Mouse (Mus musculus) gastrocnemius, postnatal 14 days (tissue): Measurements from ENCODE around the gene Tmbim6. TPM values are rescaled to one million over a fixed set of nuclear protein-coding genes. Genes with fewer than 3 reads are reported as not detected.
"Not testable (repeated sequence)": the region's sequence is repeated elsewhere in the genome, so short reads cannot be mapped to it uniquely, and the experiment has no call there.

ENCODE experiments used
- DNase-seq: peaks from one replicate; pipeline ENCODE4 v3.0.0; 2021; ENCODE audit warnings: mixed read lengths
- intact Hi-C: fragments of 180-260 bp; cut with DNase I; formaldehyde crosslinking; loops from one replicate; pipeline ENCODE4 v1.15.1; 2025; ENCODE audit warnings: low total_unique reads
- total RNA-seq, 2 experiments: library from RNA; stranded (reverse); gene quantifications; 2 replicates each; pipeline ENCODE4 v1.2.3; 2021

Gene Tmbim6
- total RNA-seq, 2 experiments from 2014 or later = 167 to 170 TPM

GRCm38 (mm10) chr15:99375581-99375980, 17.1 kb upstream of the Tmbim6 start:
- intact Hi-C loops = no loop called here
- no peak for DNase-seq

DNA sequence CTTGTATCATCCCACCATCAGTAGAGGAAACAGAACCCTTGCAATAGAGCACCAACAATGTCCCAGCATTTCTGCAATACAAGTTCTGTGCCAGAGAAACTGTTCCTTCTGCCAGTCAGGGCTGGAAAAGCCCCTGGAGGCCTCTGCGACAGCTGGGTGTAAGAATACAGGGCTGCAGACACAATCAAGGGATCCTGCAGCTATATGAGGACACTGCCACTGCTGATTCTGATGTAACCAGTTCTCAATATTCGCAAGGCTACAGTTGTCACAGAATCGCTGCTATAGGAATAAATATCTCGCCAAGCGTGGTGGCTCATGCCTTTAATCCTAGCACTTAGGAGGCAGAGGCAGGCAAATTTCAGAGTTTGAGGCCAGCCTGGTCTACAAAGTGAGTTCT, 16.4 kb upstream of the Tmbim6 start:
- intact Hi-C loops = no loop called here
- no peak for DNase-seq

DNA sequence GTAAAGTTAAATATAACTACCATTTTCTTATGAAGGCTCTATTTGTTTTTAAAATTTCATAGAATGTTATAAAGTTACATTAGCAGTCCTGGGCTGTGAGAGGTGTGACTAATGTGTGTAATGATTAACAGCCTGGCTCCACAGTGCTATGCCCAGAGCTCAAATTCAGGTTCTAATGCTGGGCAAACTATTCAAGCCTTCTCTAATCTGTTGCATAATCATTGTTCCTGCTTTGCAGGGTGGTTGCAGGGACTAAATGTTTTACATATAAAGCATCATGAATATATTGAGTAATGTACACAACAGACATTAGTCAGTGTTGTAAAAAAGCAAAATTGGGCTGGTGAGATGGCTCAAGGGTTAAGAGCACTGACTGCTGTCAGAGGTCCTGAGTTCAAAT, 9.8 kb upstream of the Tmbim6 start:
- intact Hi-C loops = no loop called here
- DNase-seq = no peak

- intact Hi-C loops = no loop called here
- no peak for DNase-seq
Observed at GRCm38 (mm10) chr15:99384071-99384470, 8.6 kb upstream of the Tmbim6 start.

- DNase-seq, intact Hi-C loops: not testable (repeated sequence)
Observed at GRCm38 (mm10) chr15:99386110-99386509, 6.6 kb upstream of the Tmbim6 start.

GRCm38 (mm10) chr15:99386796-99387195, 5.9 kb upstream of the Tmbim6 start:
- no peak for DNase-seq
- intact Hi-C loops = no loop called here

DNA sequence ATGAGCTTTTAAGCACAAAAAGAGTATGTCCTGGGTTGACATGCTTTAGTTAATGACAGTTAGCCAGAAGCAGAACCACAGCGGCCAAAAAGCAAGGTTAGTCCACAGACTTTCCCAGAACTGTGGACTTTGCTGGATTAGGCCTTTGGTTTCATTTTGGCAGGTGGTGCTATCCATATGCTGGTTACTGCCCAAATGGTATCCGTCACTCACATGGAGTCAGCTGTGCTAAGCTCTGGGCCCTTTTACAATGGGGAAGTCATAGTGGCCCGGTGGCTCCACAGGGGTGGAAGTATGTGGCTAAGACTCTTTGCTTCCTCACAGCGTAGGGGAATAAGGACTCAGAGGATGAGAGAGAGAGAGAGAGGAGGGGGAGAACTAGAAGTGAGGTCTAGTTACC, 4.7 kb upstream of the Tmbim6 start:
- DNase-seq = no peak
- intact Hi-C loops = no loop called here

DNA sequence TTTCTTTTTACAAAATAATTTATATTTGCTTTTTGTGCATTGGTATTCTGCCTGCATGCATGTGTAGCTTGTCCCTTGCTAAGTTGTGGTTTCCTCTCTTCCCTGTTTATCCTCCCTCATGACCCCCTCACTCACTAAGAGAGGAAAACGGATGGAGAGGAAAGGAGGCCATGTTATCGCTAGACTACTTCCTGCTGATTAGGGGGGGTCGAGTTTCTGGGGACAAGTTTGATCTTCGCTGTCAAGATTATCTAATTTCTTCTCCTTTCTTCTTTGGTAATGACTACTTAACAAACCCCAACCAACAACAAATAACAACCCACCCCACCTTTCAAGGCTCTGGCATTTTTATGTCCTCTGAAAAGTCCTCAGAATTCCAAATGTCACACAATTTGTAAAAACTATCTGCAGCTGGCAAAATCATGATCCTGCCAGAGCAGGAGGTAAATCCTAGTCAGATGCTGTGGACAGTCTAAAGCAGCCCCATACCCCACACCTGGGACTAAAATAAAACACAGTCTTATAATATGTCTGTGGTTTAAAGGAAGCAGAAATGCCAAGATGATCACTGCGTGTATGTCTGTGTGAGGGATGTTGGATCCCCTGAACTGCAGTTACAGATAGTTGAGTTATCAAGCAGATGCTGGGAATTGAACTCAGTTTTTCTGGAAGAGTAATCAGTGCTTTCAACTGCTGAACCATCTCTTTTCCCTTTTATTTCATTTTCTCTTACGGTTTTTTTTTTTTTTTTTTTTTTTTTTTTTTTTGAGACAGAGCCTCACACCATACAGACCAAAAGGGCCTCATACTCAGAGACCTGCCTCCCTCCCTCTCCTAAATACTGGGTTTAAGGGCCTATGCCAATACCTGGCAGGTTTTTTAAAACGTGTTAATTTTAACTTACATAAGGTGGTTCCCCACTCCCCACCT, 1.9 kb upstream of the Tmbim6 start:
- no peak for DNase-seq
- intact Hi-C loops = no loop called here

- no peak for DNase-seq
- intact Hi-C loops = no loop called here
Observed at GRCm38 (mm10) chr15:99391975-99392374, 707 bp upstream of the Tmbim6 start.

GRCm38 (mm10) chr15:99393386-99394252, 937 bp downstream of the Tmbim6 start:
- peak; percentile 41 for DNase-seq
- intact Hi-C loops = no loop called here

GRCm38 (mm10) chr15:99396462-99396861, 3.8 kb downstream of the Tmbim6 start:
- intact Hi-C loops = no loop called here
- no peak for DNase-seq

DNA sequence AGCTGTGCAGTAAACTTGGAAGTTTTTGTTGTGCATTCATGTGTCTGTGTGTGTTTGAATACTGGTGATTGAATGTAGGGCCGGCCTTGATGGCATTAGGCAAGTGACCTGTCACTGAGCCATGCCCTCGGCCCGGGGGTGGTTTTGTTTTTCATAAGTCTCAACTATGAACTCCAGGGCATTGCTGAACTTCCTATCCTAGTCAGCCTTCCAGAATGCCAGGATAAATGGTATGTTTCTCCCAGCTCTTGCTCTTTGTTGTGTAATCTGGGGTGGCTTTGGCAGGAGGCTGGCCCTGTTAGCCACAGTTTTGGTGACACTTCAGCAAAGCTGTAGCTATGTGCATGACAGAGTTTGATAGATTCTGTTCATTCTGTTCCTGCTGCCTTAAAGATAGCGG, 4.2 kb downstream of the Tmbim6 start:
- intact Hi-C loops = no loop called here
- DNase-seq = no peak

DNA sequence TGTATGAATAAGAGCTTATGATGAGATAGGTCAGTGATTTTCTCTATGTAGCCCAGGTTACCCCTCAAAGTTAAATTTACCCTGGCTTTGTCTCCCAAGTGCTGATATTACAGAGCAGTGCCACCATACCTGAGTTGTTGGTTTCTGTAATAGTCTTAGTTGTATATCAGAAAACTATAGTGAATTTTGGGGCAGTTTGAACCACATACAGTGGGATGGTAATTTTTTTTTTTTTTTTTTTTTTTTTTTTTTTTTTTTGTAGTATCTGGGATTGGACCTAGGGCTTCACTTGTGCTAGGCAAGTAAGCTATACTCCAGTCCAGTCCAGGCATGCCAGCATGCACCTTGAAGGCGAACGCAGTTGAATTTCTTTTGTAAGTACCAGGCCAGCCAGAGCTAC, 4.9 kb downstream of the Tmbim6 start:
- DNase-seq = no peak
- intact Hi-C loops = no loop called here

- DNase-seq = no peak
- intact Hi-C loops = no loop called here
Observed at GRCm38 (mm10) chr15:99399503-99400245, 7.0 kb downstream of the Tmbim6 start.

DNA sequence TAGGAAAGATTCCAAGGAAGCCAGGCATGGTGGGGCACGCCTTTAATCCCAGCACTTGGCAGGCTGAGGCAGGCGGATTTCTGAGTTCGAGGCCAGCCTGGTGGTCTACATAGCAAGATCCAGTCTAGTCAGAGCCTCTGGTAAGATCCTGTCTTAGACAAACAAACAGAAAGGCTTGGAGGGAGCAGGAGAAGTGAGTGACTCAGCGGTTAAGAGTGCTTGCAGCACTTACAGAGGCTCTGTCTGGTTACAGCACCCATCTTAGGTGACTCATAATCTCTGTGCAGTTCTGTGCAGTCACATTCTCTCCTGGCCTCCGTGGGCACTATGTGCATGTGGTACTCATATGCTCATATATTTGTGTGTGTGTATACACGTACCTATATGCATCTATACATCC, 7.9 kb downstream of the Tmbim6 start:
- intact Hi-C loops = no loop called here
- no peak for DNase-seq

- no peak for DNase-seq
- intact Hi-C loops = no loop called here
Observed at GRCm38 (mm10) chr15:99403159-99403889, 10.6 kb downstream of the Tmbim6 start.

GRCm38 (mm10) chr15:99405150-99405549, 12.5 kb downstream of the Tmbim6 start:
- no peak for DNase-seq

GRCm38 (mm10) chr15:99406986-99407570, 14.4 kb downstream of the Tmbim6 start:
- intact Hi-C loops = no loop called here
- DNase-seq = no peak

More at GRCm38 (mm10) chr15:99405150-99405549, 12.5 kb downstream of the Tmbim6 start:
- intact Hi-C loops = no loop called here

DNA sequence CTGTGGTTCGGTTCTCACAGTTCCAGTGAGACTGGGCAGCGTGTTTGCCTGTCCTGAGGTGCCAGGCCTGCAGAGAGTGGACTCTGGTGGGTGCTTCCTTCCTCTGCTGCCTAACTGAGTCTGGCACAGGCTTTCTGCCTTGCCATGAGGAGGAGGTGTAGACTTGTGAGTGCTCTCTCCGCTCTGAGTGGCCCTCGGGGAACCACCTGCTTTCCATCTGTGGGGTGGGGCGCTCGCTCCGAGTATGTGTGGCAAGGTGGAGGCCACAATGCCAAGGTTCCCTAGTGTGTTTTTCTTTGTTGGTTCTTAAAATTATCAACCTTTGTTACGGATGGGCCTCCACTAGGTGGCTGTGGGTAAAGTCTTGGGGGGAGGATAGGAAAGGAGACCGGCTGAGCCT, 16.2 kb downstream of the Tmbim6 start:
- intact Hi-C loops = no loop called here
- DNase-seq = no peak
